Mouse (Mus musculus): ENCODE data around the gene Il6ra. TPM values are rescaled to one million over a fixed set of nuclear protein-coding genes. Genes with fewer than 3 reads are reported as not detected.
A peak's percentile ranks its signal among the peaks of the same experiment; 100 is the strongest.

Gene Il6ra
- polyA plus RNA-seq, 1 experiment: 1.3 TPM

DNA sequence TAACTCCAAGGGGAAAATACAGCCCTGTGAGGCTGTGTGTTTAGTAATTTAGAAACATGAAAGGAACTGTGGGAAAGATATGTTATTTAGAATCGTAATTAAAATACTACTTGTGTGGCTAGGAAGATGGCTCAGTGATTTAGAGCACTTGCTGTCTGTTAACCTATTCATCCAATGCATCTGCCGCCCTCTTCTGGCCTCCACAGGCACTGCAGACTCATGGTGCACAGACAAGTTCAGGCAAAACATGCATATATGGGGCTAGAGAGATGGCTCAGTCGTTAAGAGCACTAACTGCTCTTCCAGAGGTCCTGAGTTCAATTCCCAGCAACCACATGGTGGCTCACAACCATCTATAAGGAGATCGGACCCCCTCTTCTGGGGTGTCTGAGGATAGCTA, 70.7 kb downstream of the Il6ra start:
- no peak overlapping the region for H3K4me3 ChIP-seq (replicated peaks; ENCODE audit: insufficient read depth, low read depth, low read length)
- H3K4me1 ChIP-seq (ENCODE audit: control insufficient read depth, insufficient read depth, low read length): no peaks in the 10 kb centered on the region; the same call in 1 of the 2 replicates
- WGBS: 76% methylated on average over 4 of the region's 4 CpGs
- no peak for DNase-seq
- no peak overlapping the region for H3K27ac ChIP-seq (ENCODE audit: insufficient read depth, low read length)
- TF ChIP-seq POLR2A (IDR thresholded peaks at IDR 0.05; ENCODE audit: borderline replicate concordance, insufficient read depth, low read length) (no peak), CTCF (IDR thresholded peaks at IDR 0.05; ENCODE audit: borderline replicate concordance, insufficient read depth, low read depth, low read length) (peak; percentile 30; the same call in 1 of the 2 replicates)
- H3K27me3 ChIP-seq (ENCODE audit: control insufficient read depth, insufficient read depth, low read length): no peaks in the 10 kb centered on the region

DNA sequence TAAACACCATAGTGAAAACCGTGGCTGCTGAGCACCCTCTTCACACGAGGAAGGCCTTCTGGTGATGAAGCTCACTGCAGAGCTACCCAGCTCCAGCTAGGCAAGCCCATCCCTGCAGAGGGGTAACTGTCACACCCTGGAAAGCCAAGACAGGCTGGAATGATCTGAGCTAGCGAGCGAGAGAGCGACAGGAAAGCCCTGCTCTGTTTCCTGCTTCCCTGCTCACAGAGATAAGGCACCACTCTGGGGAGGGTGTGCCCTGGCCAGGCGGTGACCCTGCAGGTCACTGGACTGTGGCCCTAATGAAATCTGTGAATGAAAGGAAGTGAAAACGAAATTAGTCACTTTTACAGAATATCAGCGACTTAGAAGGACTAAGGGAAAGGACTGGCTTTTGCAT, 77.6 kb downstream of the Il6ra start:
- Histone ChIP-seq H3K27ac (ENCODE audit: insufficient read depth, low read length) (no peak overlapping the region), H3K4me1 (ENCODE audit: control insufficient read depth, insufficient read depth, low read length) (no peaks in the 10 kb centered on the region; the same call in 1 of the 2 replicates), H3K27me3 (ENCODE audit: control insufficient read depth, insufficient read depth, low read length) (peaks cover 6% of the 10 kb centered on the region; the same call in 1 of the 2 replicates), H3K4me3 (replicated peaks; ENCODE audit: insufficient read depth, low read depth, low read length) (no peak overlapping the region)
- DNase-seq: no peak
- 60% methylated on average over 8 of the region's 8 CpGs for WGBS
- TF ChIP-seq POLR2A (IDR thresholded peaks at IDR 0.05; ENCODE audit: borderline replicate concordance, insufficient read depth, low read length) (no peak), CTCF (IDR thresholded peaks at IDR 0.05; ENCODE audit: borderline replicate concordance, insufficient read depth, low read depth, low read length) (no peak)

DNA sequence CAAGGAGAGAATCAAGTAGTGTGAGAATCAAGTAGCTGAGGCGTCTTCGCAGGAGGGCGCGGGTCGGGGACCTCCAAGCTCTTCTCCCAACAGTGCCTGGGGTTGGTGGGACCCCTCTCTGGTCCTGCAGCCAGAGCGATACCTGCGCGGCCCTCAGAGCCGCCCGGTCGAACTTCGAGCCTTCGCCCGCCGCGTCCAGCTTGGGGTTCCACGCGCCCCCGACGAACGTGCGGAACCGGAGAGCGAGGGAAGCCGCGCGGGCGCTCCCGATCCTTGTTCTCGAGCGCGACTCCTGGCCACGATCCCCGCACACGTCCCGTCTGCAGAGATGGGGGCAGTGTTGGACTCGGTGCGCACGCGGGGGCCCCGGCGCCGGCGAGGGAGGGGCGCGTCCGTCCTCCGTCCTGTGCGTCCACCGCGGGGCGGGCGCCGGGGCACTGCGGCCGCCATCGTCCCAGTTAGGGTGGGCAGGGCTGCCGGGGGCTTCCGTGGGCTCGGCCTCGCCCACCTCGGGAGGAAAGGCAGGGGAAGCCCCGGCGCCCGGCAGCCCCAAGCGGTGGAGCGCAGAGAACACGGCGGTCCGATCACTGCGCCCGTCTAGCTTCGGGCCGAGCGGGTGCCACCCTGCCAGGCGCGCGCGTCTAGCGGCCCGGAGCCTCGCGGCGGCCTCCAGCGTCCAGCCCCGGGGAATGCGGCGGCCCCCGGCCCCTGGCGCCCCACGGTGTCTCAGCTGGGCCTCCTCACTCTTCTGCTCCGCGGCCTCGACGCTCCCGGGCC, 82.0 kb downstream of the Il6ra start, which contains the start of gene She:
Gene She, plus strand, starts transcription at position 556 of the 777 bp plus-strand sequence.
- Histone ChIP-seq H3K4me3 (replicated peaks; ENCODE audit: insufficient read depth, low read depth, low read length) (no peak within 1 kb of the TSS), H3K27me3 (ENCODE audit: control insufficient read depth, insufficient read depth, low read length) (peaks cover 6% of the 10 kb centered on the region; the same call in 1 of the 2 replicates), H3K4me1 (ENCODE audit: control insufficient read depth, insufficient read depth, low read length) (no peaks in the 10 kb centered on the region), H3K27ac (ENCODE audit: insufficient read depth, low read length) (no peak within 1 kb of the TSS)
- 2% methylated on average over 92 of the region's 96 CpGs for WGBS
- TF ChIP-seq CTCF (IDR thresholded peaks at IDR 0.05; ENCODE audit: borderline replicate concordance, insufficient read depth, low read depth, low read length): no peak
- TF ChIP-seq POLR2A (IDR thresholded peaks at IDR 0.05; ENCODE audit: borderline replicate concordance, insufficient read depth, low read length): no peak
- DNase-seq: no peak

DNA sequence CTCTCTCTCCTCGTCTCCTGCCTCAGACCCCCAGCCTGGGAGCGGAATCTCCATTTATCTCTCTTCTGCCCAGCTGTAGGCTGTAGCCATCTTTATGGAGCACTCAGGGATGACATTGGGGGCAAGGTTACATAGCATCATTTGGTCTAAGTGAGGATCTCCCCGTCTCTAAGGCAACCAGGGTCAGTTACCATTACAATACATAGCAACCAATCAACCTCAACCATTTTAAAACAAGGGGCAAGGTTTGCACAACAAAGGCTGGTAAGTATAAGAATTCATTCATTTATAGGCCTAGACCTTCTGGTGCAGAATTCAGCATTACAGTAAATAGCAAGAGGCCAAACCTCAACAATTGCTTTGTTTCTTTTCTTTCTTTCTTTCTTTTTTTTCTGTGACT, 86.7 kb downstream of the Il6ra start:
- WGBS: 75% methylated on average over 3 of the region's 3 CpGs
- peaks cover 2% of the 10 kb centered on the region; the same call in 1 of the 2 replicates for H3K27me3 ChIP-seq (ENCODE audit: control insufficient read depth, insufficient read depth, low read length)
- TF ChIP-seq POLR2A (IDR thresholded peaks at IDR 0.05; ENCODE audit: borderline replicate concordance, insufficient read depth, low read length): no peak
- TF ChIP-seq CTCF (IDR thresholded peaks at IDR 0.05; ENCODE audit: borderline replicate concordance, insufficient read depth, low read depth, low read length): no peak

DNA sequence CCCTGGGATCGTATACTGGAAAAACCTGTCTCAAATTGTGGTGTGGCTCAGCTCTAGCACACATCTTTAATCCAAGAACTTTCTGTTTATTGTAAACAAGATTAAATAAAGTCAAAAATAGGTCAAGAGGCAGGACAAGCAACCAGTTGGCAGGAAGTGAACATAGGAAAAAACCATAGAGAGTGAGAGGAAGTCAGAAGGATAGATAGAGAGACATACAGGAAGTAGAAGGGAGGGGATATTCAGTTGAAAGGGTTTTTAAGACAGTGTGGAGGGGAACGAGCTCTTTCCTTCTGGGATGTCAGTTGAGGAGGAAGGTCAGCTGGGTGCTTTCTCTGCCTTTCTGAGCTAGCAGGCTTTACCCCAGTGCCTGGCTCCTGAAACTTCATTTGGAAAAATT, 89.4 kb downstream of the Il6ra start:
- 17% methylated on average over 2 of the region's 2 CpGs for WGBS
- H3K27me3 ChIP-seq (ENCODE audit: control insufficient read depth, insufficient read depth, low read length): no peaks in the 10 kb centered on the region
- no peak for TF ChIP-seq CTCF (IDR thresholded peaks at IDR 0.05; ENCODE audit: borderline replicate concordance, insufficient read depth, low read depth, low read length)
- no peak for TF ChIP-seq POLR2A (IDR thresholded peaks at IDR 0.05; ENCODE audit: borderline replicate concordance, insufficient read depth, low read length)
- H3K4me1 ChIP-seq (ENCODE audit: control insufficient read depth, insufficient read depth, low read length): no peaks in the 10 kb centered on the region
- H3K4me3 ChIP-seq (replicated peaks; ENCODE audit: insufficient read depth, low read depth, low read length): no peak overlapping the region
- DNase-seq: no peak
- no peak overlapping the region for H3K27ac ChIP-seq (ENCODE audit: insufficient read depth, low read length)

More for the DNA sequence above, 86.7 kb downstream of the Il6ra start:
- Histone ChIP-seq H3K4me1 (ENCODE audit: control insufficient read depth, insufficient read depth, low read length) (no peaks in the 10 kb centered on the region), H3K27ac (ENCODE audit: insufficient read depth, low read length) (no peak overlapping the region), H3K4me3 (replicated peaks; ENCODE audit: insufficient read depth, low read depth, low read length) (no peak overlapping the region)
- DNase-seq: no peak

DNA sequence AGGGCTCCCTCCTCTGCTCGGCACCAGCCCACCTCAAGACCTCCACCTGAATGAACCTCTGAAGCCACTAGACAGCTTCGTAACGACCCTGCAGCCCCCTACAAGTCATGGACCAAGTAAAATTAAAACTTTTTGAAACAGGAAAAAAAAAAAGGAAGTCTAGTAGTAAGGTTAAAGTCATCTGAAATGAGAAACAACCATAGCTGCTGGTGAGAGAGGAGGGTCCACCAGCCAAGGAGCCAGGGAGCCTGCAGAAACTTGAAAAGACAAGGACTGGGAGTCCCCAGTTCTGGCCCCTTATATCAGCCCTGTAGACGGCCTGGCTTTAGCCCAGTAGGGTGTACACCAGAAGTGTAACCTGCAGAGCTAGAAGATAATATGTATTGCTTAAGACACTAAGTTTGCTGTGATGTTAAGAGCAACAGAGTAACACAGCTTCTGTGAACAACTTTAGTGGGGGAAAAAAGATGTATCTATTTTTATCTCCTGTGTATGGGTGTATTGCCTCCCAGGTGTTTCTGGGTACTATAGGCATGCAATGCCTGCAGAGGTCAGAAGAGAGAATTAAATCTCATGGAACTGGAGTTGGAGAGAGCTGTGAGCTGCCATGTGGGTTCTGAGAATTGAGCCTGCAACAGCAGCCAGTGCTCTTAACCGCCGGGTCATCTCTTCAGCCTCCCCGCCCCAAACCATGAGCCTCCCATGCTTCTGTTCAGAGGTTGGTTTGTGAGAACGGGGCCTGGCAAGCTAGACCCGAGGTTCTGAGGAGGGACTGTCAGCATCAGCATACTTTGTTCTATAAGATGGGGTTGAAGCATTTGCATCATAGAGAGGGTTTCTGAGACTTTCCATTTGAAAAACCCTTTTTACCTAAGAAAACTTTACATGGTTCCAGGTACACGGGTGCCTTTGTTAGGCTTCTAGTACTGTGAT, 91.2 kb downstream of the Il6ra start:
- DNase-seq: no peak
- H3K27me3 ChIP-seq (ENCODE audit: control insufficient read depth, insufficient read depth, low read length): no peaks in the 10 kb centered on the region
- H3K4me3 ChIP-seq (replicated peaks; ENCODE audit: insufficient read depth, low read depth, low read length): no peak overlapping the region
- H3K4me1 ChIP-seq (ENCODE audit: control insufficient read depth, insufficient read depth, low read length): no peaks in the 10 kb centered on the region
- no peak overlapping the region for H3K27ac ChIP-seq (ENCODE audit: insufficient read depth, low read length)
- TF ChIP-seq CTCF (IDR thresholded peaks at IDR 0.05; ENCODE audit: borderline replicate concordance, insufficient read depth, low read depth, low read length): no peak
- TF ChIP-seq POLR2A (IDR thresholded peaks at IDR 0.05; ENCODE audit: borderline replicate concordance, insufficient read depth, low read length): no peak
- 74% methylated on average over 10 of the region's 10 CpGs for WGBS

DNA sequence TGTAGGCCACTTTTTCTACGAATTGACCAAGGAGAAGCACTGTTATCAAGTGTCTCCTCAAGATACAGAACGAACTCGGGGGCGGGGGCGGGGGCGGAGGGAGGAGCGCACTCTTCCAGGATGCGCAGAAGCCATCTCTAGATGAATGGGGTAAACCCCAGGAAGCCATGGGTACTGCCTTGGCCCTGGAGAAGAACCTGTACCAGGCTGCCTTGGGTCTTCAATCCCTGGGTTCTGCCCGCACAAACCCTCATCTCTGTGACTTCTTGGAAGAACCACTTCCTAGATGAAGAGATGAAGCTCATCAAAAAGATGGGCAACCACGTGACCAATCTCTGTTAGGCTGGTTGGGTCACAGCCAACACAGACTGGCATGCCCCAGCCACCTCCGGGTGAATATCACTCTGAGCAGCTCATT, 91.9 kb downstream of the Il6ra start:
- DNase-seq: no peak
- no peaks in the 10 kb centered on the region for H3K4me1 ChIP-seq (ENCODE audit: control insufficient read depth, insufficient read depth, low read length)
- no peak overlapping the region for H3K4me3 ChIP-seq (replicated peaks; ENCODE audit: insufficient read depth, low read depth, low read length)
- no peak overlapping the region for H3K27ac ChIP-seq (ENCODE audit: insufficient read depth, low read length)
- H3K27me3 ChIP-seq (ENCODE audit: control insufficient read depth, insufficient read depth, low read length): no peaks in the 10 kb centered on the region
- 78% methylated on average over 11 of the region's 11 CpGs for WGBS
- TF ChIP-seq POLR2A (IDR thresholded peaks at IDR 0.05; ENCODE audit: borderline replicate concordance, insufficient read depth, low read length) (no peak), CTCF (IDR thresholded peaks at IDR 0.05; ENCODE audit: borderline replicate concordance, insufficient read depth, low read depth, low read length) (no peak)

Measured in cerebellum, adult 2 months (tissue).